Mouse (Mus musculus) olfactory bulb, adult 2 months (tissue): Measurements from ENCODE around the gene Wbp1.

Experiments used
- CTCF ChIP-seq: fragments of 200-500 bp; IDR thresholded peaks from 2 replicates; pipeline ENCODE4 v1.5.1; 2012; ENCODE audit warnings: low read depth, mild to moderate bottlenecking, low read length, moderate library complexity; ENCODE audit not compliant: insufficient read depth
- POLR2A ChIP-seq: fragments of 200-500 bp; IDR thresholded peaks from 2 replicates; pipeline ENCODE4 v1.6.1; 2012; ENCODE audit warnings: mild to moderate bottlenecking, low read depth, low read length, moderate library complexity; ENCODE audit not compliant: insufficient read depth

DNA sequence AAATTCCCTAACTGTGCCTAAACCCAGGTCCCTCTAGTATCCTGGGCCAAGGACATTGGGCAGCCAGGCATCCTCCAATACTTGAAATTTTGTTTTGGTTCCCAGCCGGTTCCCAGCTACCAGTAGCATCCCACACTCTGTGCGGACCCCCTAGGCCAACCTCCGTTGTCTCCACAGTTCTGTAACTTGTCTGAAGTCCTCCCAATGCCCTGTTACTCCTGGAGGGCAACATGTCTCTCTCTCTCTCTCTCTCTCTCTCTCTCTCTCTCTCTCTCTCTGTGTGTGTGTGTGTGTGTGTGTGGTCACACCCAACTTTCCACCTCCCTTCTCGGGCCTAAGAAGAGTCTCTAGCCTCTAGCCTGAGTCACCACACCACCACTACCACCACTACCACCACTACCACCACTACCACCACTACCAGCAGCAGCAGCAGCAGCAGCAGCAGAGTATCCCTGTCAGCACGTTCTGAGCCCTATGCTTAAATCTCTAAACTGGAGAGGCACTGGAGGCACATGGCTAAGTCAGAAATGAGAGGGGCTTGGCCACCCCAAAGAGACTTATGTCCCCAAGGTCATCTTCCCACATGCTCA, 15.0 kb upstream of the Wbp1 start:
- TF ChIP-seq POLR2A, result no peak
- TF ChIP-seq CTCF, result no peak
